Mouse (Mus musculus): ENCODE data around the gene Gmfg.

Gene Gmfg

DNA sequence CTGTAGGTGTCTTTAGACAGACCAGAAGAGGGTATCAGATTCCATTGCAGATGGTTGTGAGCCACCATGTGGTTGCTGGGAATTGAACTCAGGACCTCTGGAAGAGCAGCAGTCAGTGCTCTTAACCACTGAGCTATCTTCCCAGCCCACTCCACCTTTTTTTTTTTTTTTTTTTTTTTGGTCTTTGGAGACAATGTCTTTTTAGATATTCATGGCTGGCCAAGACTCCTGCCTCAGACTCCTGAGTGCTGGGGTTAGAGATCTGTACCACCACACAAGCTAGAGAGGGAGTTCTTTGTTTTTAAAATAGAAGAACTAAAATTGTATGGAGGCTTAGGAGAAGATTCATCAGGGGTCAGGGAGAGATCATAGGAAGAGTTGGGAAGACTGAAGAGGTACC, 717 bp downstream of the Gmfg start:
- no peak for DNase-seq (ENCODE audit: low read depth, low spot score)

DNA sequence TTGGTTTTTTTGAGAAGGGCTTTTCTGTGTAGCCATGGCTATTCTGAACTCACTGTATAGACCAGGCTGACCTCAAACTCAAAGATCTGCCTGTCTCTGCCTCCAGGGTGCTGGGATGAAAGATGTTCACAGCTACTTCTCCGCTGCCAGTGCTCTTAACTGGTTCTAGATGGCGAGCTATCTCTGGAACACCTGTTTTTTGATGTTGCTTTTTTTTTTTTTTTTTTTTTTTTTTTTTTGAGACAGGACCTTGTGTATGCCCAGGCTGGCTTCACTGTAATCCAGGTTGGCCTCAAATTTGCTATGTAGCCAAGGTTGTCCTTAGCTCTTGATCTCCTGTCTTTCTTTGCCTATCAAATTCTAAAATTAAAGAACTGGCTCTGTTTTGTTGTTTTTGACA, 1.5 kb downstream of the Gmfg start:
- DNase-seq (ENCODE audit: low read depth, low spot score), result no peak

DNA sequence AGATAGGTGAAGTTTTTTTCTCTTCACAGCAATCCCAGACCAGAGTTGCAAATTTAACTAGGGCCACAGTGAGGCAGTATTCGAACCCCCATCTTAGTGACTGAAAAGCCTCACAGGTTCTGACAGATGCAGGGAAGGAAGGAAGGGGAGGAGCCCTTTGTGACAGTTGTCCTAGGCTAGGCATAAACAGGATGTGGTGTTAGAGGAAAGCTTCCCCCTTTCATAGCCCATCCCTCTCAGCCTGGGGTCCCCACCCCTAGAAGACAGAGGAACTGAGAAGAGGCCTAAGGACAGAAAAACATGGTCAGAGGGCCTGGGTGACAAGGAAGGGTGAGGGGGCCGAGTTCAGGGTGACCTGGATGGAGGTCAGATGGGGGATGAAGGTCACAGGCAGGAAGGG, 3.5 kb downstream of the Gmfg start:
- DNase-seq (ENCODE audit: low read depth, low spot score), result no peak

DNA sequence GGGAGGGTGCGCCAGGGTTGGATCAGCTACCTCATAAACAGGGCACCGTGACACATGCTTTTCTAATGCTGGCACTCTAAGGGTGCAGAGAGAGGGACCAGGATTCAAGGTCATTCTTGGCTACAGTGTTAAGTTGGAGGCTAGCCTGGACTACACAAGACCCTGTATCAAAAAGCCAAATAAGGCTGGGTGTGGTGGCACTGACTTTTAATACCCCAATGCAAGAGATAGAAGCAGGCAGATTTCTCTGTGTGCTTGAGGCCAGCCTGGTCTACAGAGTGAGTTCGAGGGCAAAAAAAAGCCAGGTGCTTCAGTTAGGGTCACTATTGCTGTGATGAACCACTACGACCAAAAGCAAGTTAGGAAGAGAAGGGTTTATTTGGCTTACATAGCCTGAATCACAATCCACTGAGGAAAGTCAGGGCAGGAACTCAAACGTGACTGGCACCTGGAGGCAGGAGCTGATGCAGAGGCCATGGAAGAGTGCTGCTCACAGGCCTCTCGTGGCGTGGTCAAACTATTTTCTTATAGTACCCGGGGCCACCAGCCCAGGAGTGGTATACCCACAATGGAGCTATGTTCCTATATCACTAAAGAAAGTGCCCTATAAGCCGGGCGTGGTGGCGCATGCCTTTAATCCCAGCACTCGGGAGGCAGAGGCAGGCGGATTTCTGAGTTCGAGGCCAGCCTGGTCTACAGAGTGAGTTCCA, 4.7 kb downstream of the Gmfg start:
- no peak for DNase-seq (ENCODE audit: low read depth, low spot score)

DNA sequence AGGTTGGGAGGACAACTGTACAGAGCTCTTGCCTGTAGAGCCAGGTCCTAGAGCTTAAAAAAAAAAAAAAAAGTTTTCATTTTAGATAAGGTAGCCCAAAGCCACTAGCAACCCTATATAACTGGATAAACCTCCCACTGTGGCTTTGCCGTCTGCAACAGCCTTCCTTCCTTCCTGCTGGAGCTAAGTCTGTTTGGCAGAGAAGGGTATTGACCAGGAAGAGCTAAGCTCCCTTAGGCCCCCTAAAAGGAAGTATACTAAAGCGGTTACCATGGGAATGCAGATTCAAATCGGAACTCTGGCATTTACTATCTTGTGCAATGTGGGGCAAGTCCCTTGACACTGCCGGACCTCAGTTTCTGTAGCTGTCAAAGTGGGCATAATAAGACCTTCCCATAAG, 5.4 kb downstream of the Gmfg start:
- no peak for DNase-seq (ENCODE audit: low read depth, low spot score)

DNA sequence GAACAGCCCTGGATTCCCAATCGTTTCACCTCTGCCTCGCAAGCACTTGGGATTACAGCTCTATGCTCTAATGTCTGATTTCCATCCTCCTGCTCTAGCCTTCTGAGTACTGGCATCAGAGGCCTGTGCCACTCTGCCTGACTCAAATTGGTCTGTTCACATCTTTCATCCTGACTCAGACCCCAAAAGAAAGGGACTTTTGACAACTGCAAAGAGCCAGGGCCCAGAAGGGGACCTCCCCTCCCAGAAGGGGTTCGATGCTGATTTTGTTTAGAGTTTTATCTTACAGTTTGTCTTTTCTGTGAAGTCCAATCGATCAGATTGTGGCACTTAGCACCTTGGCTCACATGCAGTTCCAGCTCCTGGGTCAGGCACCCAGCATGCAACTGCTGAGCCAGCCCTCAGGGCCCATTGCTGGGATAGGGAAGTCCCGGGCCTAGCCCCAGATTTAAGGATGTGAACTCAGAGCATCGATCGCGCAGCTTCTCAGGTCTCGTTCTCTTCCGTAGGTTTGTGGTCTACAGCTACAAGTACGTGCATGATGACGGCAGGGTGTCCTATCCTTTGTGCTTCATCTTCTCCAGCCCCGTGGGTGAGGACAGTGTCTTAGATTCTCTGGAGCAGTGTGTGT, 7.2 kb downstream of the Gmfg start:
- DNase-seq (ENCODE audit: low read depth, low spot score), result no peak

DNA sequence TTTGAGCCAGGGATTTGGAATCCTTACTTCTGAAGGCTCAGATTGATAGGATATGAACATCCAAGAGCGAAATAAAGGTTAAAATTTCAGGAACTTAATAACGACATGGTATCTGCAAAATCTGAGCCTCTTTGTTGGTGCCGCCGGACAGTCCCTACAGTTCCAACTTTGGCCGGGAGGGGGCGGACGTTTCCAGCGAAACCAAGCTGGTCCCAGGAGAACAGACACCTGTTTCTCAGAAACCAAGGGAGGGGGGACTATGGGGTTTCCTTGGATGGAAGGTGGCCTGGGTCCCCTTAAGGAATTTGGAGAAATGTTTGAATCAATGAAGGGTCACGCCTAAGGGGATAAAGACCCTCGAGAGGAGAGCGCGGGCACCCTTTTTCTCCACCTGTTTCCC, 9.2 kb downstream of the Gmfg start:
- DNase-seq (ENCODE audit: low read depth, low spot score), result no peak

DNA sequence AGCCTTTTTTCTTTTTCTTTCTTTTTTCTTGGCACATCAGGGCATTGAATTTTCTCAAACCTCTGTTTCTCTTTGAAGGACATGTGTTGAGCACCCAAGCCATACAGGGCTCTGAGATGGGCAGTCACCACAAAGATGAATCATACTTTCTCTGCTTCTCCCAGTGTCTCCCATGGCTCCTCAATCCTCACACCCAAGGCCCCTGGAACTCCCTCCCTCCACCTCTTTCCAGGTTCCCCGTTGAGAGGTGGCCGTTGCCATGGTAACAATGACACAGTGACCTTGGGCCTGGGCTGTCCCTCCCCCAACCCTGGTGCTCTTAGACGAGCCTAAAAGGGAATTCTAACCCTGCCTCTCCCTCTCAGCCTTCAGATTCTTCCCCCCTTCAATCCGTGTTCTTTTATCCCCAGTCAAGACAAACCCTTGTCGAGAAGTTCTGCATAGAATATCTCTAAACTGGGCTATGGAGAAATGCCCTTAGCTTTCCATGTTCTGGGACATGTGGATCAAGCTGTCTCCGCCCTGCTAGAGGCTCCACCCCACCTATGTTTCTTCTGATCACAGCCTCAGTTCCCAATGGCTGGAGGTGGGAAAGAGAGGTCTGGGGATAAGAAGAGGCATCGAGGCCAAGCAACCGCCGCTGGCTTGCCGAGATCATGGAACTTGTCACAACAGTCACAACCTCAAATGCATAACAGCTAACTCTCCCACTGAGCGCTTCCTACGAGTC, 10.0 kb downstream of the Gmfg start:
- no peak for DNase-seq (ENCODE audit: low read depth, low spot score)

DNA sequence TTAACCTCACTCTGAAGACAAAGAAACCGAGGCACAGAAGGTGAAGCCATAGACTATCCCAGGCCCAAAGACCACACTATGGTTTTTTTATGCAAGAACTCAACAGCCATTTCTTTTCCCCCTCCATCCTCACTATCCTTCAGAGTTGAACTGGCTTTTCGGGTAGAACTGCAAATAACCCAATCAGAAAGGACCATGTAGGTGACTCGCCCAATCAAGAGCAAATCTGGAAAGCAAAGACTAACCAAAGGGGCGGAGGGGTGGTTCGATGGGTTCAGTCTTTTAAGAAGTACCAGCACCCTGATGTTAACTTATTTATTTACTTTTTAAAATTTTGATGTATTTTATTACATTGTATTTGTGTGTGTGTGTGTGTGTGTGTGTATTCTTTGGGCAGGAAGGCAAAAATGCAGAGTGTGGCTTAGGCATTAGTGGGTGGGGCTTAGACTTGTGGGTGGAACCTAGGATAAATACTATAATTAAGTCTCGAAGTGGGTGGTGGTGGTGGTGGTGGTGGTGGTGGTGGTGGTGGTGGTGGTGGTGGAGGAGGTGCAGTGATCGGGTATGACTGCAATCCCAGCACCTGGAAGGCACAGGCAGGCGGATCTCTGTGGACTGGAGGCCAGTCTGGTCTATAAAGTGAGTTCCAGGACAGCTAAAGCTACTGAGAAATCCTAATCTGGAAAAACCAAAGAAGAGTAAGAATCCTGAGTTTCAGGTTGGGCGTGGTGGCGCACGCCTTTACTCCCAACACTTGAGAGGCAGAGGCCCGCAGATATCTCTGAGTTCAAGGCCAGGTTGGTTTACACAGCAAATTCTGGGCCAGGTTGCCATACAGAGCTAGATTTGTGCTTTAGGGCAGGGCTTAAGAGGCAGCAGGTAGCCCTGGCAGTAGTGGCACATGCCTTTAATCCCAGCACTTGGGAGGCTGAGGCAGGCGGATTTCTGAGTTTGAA, 10.9 kb downstream of the Gmfg start:
- DNase-seq (ENCODE audit: low read depth, low spot score), result no peak

DNA sequence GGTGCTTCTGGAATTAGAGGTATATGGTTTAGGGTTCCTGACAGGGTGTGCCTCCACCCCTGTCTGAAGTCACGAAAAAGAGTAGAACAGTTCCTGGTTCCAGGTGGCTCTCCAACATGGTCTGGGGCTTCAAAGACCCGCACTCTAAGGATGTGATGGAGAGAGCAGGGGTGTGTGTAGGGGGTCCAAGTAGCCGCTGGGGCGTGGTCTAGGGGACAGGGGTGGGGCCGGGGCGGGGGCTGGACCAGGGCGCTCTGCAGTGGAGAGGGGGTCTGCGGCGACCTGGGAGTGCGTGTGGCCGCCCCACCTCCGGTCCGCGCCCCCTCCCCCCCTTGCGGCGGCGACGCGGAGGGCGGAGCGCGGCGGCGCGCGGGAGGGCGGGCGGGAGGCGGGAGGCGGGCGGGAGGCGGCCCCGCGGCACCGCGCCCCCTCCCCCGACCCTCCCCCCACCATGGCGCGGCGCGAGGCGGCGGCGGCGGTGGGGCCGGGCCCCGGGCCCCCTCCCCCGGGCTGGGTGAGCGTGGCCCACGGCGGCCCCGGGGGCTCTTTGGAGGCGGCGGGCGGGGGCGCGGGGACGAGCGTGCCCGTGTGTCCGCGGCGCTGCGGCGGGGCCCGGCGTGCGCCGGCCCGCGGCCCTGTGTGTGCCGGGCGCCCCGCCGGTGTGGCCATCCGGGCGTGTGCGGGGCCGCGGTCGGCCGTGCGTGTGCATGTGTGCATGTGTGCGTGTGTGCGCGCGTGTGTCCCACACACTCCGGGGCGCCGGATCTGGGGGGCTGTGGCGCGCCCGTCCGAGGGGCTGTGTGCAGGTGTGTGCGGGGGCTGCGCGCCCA, 14.5 kb downstream of the Gmfg start, which contains the start of gene Lrfn1:
TSS of gene Lrfn1 (plus strand) at position 450 of the 830 bp plus-strand sequence.
- no peak for DNase-seq (ENCODE audit: low read depth, low spot score)

DNA sequence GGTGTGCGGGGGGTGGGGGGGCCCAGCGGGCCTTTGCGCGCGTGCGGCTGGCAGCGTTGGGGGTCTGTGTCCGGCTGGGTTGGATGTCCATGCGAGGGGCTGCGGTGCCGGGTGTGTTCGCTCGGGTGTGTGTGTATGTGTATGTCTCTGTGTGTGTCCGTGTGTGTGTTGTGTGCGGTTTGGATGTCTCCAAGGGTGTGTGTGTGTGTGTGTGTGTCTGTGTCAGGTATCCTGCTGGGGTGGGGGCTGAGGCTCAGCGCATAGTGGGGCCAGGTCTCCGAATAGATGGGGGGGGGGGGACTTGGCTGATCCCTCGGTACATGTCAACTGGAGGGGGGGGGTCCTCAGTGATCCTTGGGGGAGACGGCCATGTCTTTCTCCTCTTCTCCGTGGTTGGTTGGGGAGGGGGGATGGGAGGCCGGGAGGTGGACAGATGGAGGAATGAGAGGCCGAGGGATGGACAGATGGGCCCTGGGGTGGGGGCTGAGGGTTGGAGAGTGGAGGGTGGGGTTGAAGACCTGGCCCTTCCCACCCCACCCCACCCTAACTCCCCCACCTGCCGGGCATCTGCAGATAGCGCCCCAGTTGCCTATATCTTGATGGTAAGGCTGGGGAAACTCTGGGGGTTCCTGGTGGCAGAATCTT, 15.2 kb downstream of the Gmfg start:
- no peak for DNase-seq (ENCODE audit: low read depth, low spot score)

DNA sequence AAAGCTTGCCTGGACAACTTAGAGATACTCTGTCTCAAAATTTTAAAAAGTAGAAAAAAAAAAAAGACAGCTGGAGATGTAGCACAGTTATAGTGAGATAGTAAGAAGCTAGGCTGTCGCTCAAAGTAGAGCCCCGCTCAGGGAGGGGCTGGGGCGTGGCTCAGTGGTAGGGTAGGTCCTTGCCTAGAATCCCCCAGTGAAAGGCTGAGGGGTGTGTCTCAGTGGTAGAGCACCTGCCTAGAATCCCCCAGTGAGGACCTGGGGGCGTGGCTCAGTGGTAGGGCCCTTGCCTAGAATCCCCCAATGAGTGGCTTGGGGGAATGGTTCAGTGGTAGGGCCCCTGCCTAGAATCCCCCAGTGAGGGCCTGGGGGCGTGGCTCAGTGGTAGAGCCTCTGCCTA, 23.1 kb downstream of the Gmfg start:
- DNase-seq (ENCODE audit: low read depth, low spot score), result no peak

DNA sequence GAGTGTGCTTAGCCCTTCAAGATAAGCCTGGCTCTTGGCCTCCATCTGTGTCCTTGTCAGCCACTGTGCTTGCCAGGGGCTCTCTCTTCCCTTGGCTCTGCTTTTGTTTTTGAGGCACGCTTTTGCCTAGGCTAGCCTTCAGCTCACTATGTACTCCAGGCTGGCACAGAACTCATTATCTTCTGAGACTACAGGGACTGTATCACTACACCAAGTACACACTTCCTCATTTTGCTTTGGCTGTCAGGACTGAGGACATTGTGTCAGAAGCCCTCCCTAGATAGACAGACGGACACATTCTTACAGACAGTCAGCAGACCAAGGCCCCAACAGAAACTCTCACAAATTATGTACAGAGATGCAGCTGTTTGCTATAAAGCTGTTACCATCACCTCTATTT, 25.5 kb downstream of the Gmfg start:
- no peak for DNase-seq (ENCODE audit: low read depth, low spot score)

DNA sequence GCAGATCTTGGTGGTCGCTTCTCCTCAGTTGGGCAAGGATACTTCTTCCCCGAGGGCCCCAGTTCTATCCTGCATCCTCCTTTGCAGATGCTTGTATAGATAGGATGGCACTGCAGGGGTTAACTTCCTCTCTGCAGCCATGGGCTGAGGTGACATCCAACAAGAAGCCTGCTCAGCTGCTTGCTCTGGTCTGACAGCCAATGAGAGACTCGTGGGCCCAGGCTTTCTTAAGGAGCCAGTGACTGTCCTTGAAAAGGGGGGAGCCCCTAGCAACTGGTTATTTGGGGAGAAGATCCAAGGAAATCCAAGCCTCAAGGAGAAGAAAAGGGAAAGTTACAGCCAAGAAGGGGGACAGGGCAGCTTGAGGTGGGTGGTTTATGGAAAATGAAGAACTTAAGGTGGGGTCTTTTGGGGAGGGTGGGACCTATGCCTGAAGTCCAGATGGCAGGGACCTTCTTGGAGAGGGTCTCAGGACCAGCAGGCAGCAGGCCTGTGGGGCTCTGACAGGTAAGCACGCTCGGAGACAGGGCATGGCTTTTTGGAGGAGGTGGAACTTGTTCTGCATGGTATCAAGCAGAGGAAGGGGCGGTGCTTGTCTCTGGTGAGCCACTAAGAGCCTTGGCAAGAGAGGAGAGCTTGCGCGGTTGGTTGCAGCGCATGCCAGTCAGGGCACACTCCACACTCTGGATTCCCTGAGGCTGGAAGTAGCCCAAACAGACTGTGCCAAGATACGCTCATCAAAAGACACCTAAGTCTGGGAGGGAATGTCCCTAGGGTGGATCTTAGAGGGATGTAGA, 27.4 kb downstream of the Gmfg start:
- no peak for DNase-seq (ENCODE audit: low read depth, low spot score)

DNA sequence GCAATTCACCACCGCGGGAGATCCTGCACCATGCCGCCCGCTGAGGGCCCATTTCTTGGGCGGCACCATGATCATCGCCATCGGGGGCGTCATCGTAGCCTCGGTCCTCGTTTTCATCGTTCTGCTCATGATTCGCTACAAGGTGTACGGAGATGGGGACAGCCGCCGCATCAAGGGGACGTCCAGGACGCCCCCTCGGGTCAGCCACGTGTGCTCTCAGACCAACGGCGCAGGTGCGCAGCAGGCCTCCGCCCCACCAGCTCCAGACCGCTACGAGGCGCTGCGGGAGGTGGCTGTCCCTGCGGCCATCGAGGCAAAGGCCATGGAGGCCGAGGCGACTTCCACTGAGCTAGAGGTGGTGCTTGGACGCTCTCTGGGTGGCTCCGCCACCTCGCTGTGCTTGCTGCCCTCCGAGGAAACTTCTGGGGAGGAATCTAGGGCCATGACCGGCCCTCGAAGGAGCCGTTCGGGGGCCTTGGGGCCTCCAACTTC, 29.5 kb downstream of the Gmfg start:
- DNase-seq (ENCODE audit: low read depth, low spot score), result no peak

DNA sequence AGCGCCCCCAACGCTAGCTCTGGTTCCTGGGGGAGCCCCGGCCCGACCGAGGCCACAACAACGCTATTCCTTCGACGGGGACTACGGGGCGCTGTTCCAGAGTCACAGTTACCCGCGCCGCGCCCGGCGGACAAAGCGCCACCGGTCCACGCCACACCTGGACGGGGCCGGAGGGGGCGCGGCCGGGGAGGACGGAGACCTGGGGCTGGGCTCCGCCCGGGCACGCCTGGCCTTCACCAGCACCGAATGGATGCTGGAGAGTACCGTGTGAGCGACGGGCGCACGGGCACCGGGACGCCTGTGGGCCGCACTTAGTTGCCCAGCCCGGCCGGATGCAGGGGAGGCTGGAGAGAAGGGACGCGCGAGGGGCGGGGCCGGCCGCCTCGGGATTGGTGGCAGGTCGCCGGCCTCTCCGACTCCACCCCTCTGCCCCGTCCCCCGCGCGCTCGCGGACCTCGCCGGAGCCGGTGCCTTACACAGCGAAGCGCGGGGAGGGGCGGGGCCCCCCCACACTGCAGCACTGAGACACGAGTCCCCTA, 30.0 kb downstream of the Gmfg start:
- DNase-seq (ENCODE audit: low read depth, low spot score), result no peak

DNA sequence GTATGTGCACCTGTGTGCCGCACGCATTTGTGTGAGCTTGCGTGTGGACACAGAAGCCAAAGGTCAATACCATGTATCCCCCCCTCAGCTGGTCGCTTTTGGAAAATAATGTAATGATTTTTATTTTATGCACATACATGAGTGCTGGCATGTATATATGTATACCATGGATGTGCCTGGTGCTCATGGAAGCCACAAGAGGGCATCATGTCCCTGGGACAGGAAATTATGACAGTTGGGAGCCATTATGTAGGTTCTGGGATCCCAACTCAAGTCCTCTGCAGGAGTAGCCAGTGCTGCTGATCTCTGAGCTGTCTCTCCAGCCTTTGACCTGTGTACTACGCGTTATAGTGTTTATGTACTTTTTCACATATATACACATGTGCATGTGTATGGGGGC, 38.9 kb downstream of the Gmfg start:
- DNase-seq (ENCODE audit: low read depth, low spot score), result no peak

DNA sequence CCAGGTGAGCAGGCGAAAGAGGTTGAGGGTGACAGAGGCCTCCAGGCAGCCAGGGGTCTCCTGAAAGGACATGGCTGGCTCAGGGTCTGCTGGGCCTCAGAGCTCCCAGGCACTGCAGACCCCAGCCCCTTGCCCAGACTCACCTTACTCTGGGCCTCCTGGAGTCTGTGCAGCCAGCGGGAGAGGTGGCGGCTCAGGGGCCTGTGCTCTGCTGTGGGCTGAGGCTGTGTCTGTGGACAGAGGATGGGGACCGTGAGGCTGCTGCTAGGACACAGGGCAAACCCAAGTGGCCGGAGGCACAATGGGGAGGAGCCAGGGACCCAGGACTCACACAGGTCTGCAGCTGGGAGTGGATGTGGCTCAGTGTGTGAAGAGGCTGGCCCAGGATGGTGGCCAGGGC, 40.1 kb downstream of the Gmfg start:
- no peak for DNase-seq (ENCODE audit: low read depth, low spot score)

DNA sequence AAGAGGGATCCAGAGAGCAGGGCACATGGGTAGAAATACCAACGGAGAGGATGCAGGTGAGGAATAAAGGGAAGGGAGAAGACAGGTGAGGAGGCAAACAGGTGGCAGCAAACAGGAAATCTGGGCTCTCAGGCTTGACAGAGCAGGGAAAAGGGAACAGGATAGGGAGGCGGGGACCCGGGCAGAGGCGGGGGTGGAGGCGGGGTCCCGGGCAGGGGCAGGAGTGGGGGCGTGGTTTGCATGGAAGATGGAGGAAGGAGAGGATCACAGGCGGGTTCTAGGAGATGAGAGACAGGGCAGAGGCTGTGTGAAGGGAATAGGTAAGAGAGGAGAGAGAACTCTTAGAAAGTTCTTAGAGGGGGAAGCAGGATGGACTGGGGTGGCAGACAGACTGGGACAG, 41.6 kb downstream of the Gmfg start:
- no peak for DNase-seq (ENCODE audit: low read depth, low spot score)

Measured in retina, postnatal 7 days (tissue).